Mouse (Mus musculus): ENCODE measurements around the gene Clip2. TPM values are rescaled to one million over a fixed set of nuclear protein-coding genes. Genes with fewer than 3 reads are reported as not detected.
A peak's percentile ranks its signal among the peaks of the same experiment; 100 is the strongest.

Gene Clip2
- polyA plus RNA-seq, 1 experiment from 2014 or later = 7.4 TPM

DNA sequence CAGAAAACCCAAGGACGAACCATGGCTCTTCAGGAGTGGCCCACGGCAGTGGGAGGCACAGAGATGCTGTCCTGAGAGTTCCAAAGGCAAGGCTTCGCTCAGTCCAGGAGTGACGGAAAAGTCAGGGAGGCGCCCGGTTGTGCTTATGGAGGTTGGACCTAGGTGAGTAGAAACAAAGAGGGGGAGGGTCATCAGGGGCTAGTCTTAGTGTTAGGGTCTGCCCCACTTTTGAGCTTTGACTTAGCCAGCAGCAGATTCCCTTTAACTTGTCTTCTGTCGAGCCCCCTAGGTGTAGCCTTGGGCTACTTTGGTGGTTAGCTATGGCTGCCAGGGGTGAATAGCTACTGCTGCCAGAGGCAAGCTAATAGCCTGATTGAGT, 7.8 kb upstream of the Clip2 start, which contains the start of gene Syna:
Syna (minus strand) TSS at position 101 of the 379 bp plus-strand sequence.
- Histone ChIP-seq H3K9ac (no peak within 1 kb of the TSS), H3K4me2 (replicated peaks) (no peak within 1 kb of the TSS)
- WGBS = 85% methylated on average over 7 of the region's 7 CpGs

DNA sequence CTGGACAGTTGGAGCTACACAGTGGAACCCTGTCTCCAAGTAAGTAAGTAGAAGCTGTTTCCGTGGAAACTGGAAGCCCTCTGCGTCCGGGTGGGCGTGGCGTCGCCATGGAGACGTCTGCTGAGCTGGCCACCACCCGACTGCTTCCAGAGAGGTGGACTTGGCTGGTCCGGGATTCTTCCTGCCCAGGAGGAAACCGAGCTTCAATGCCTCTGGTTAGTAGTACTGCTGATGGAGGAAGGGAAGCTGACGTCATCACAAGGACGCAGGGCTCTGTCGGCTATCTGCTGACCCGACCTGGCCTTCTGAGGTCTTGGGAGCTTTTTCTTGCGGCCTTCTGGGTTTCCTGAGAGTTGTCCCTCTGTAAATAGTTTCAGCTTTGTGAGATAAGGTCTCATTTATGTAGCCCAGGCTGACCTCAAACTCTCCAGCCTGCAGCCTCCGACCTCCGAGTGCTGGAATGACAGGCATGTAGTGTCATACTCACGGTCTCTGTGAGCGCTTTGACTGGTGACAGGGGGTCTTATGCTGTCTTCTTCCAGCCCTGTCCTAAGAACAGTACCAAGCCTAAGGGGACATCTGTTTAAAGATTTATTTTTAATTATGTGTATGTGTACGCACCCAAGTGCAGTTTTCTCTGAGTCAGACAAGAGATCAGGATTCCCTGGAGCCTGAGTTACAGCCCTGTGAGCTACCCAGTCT, 3.4 kb upstream of the Clip2 start:
- peak overlapping the region; percentile 23; the same call in 1 of the 2 replicates for H3K4me2 ChIP-seq (replicated peaks)
- H3K27ac ChIP-seq = 0 out of 2 replicates have a peak overlapping the region, but pooled peaks have one; percentile 41
- no peaks in the 10 kb centered on the region for H3K27me3 ChIP-seq
- peaks cover 26% of the 10 kb centered on the region for H3K4me1 ChIP-seq
- H3K4me3 ChIP-seq = no peak overlapping the region
- no peaks in the 10 kb centered on the region for H3K36me3 ChIP-seq
- H3K9me3 ChIP-seq = no peaks in the 10 kb centered on the region
- no peak for ATAC-seq (ENCODE audit: insufficient number of reproducible peaks, insufficient read depth, low FRiP score, low TSS enrichment)
- no peak overlapping the region for H3K9ac ChIP-seq
- WGBS = 11% methylated on average over 20 of the region's 20 CpGs

More for the DNA sequence above, 7.8 kb upstream of the Clip2 start, which contains the start of gene Syna:
- Histone ChIP-seq H3K4me3 (no peak within 1 kb of the TSS), H3K27me3 (no peaks in the 10 kb centered on the region), H3K4me1 (peaks cover 8% of the 10 kb centered on the region), H3K9me3 (no peaks in the 10 kb centered on the region), H3K27ac (no peak within 1 kb of the TSS), H3K36me3 (no peaks in the 10 kb centered on the region)
- ATAC-seq (ENCODE audit: insufficient number of reproducible peaks, insufficient read depth, low FRiP score, low TSS enrichment) = no peak

- no peak overlapping the region for H3K27ac ChIP-seq
- WGBS = 82% methylated on average over 5 of the region's 5 CpGs
- H3K4me1 ChIP-seq = peaks cover 31% of the 10 kb centered on the region
- no peaks in the 10 kb centered on the region for H3K9me3 ChIP-seq
- no peaks in the 10 kb centered on the region for H3K36me3 ChIP-seq
- H3K9ac ChIP-seq = no peak overlapping the region
- H3K4me2 ChIP-seq (replicated peaks) = no peak overlapping the region
- no peaks in the 10 kb centered on the region for H3K27me3 ChIP-seq
- ATAC-seq (ENCODE audit: insufficient number of reproducible peaks, insufficient read depth, low FRiP score, low TSS enrichment) = no peak
- no peak overlapping the region for H3K4me3 ChIP-seq
Observed at GRCm38 (mm10) chr5:134553951-134554546, 1.8 kb upstream of the Clip2 start.

- no peak for ATAC-seq (ENCODE audit: insufficient number of reproducible peaks, insufficient read depth, low FRiP score, low TSS enrichment)
- H3K27ac ChIP-seq = peak overlapping the region; percentile 99
- 1% methylated on average over 51 of the region's 52 CpGs for WGBS
- peak overlapping the region; percentile 87 for H3K4me3 ChIP-seq
- H3K27me3 ChIP-seq = no peaks in the 10 kb centered on the region
- 0 out of 2 replicates have a peak, but pooled peaks cover 3% of the 10 kb centered on the region for H3K36me3 ChIP-seq
- peak overlapping the region; percentile 80 for H3K4me2 ChIP-seq (replicated peaks)
- H3K9me3 ChIP-seq = no peaks in the 10 kb centered on the region
- H3K4me1 ChIP-seq = peaks cover 35% of the 10 kb centered on the region
- H3K9ac ChIP-seq = peak overlapping the region; percentile 94
Observed at GRCm38 (mm10) chr5:134551233-134552109, 763 bp downstream of the Clip2 start.

GRCm38 (mm10) chr5:134550836-134551232, 1.4 kb downstream of the Clip2 start:
- peak overlapping the region; percentile 80 for H3K4me2 ChIP-seq (replicated peaks)
- H3K4me3 ChIP-seq = peak overlapping the region; percentile 87
- H3K27ac ChIP-seq = peak overlapping the region; percentile 99
- peak overlapping the region; percentile 94 for H3K9ac ChIP-seq
- WGBS = 6% methylated on average over 6 of the region's 6 CpGs
- no peaks in the 10 kb centered on the region for H3K9me3 ChIP-seq
- H3K27me3 ChIP-seq = no peaks in the 10 kb centered on the region
- peaks cover 39% of the 10 kb centered on the region for H3K4me1 ChIP-seq
- 0 out of 2 replicates have a peak, but pooled peaks have one; percentile 37 for ATAC-seq (ENCODE audit: insufficient number of reproducible peaks, insufficient read depth, low FRiP score, low TSS enrichment)
- H3K36me3 ChIP-seq = 0 out of 2 replicates have a peak, but pooled peaks cover 3% of the 10 kb centered on the region

- no peak overlapping the region for H3K4me2 ChIP-seq (replicated peaks)
- H3K36me3 ChIP-seq = 0 out of 2 replicates have a peak, but pooled peaks cover 3% of the 10 kb centered on the region
- peaks cover 29% of the 10 kb centered on the region for H3K4me1 ChIP-seq
- no peaks in the 10 kb centered on the region for H3K9me3 ChIP-seq
- H3K4me3 ChIP-seq = no peak overlapping the region
- H3K27ac ChIP-seq = no peak overlapping the region
- H3K27me3 ChIP-seq = no peaks in the 10 kb centered on the region
- no peak overlapping the region for H3K9ac ChIP-seq
- no peak for ATAC-seq (ENCODE audit: insufficient number of reproducible peaks, insufficient read depth, low FRiP score, low TSS enrichment)
- 91% methylated on average over 3 of the region's 3 CpGs for WGBS
Observed at GRCm38 (mm10) chr5:134549640-134550168, 2.5 kb downstream of the Clip2 start.

GRCm38 (mm10) chr5:134548306-134548705, 3.9 kb downstream of the Clip2 start:
- Histone ChIP-seq H3K4me1 (peaks cover 27% of the 10 kb centered on the region), H3K4me2 (replicated peaks) (no peak overlapping the region), H3K9ac (no peak overlapping the region), H3K27ac (no peak overlapping the region), H3K9me3 (no peaks in the 10 kb centered on the region), H3K36me3 (0 out of 2 replicates have a peak, but pooled peaks cover 7% of the 10 kb centered on the region), H3K27me3 (no peaks in the 10 kb centered on the region), H3K4me3 (no peak overlapping the region)
- WGBS = 52% methylated on average over 5 of the region's 5 CpGs
- no peak for ATAC-seq (ENCODE audit: insufficient number of reproducible peaks, insufficient read depth, low FRiP score, low TSS enrichment)

GRCm38 (mm10) chr5:134546790-134547189, 5.4 kb downstream of the Clip2 start:
- Histone ChIP-seq H3K4me1 (peaks cover 19% of the 10 kb centered on the region), H3K4me2 (replicated peaks) (no peak overlapping the region), H3K9ac (no peak overlapping the region), H3K27me3 (no peaks in the 10 kb centered on the region), H3K27ac (no peak overlapping the region), H3K4me3 (no peak overlapping the region), H3K36me3 (0 out of 2 replicates have a peak, but pooled peaks cover 7% of the 10 kb centered on the region), H3K9me3 (no peaks in the 10 kb centered on the region)
- no peak for ATAC-seq (ENCODE audit: insufficient number of reproducible peaks, insufficient read depth, low FRiP score, low TSS enrichment)
- WGBS = 89% methylated on average over 7 of the region's 7 CpGs

DNA sequence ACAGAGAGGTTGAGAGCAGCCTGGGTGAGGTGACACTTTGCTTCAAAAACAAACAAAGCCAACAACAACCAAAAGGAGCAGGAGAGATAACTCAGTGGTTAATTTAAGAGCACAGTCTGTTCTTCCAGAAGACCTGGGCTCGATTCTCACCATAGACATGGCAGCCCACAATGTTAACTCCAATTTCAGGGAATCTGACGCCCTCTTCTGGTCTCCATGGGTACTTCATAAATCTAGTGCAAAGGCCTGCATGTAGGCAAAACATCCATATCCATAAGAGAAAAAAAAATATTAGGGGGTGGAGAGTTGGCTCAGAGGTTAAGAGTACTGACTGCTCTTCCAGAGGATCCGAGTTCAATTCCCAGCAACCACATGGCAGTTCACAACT, 7.0 kb downstream of the Clip2 start:
- Histone ChIP-seq H3K27ac (no peak overlapping the region), H3K4me1 (peaks cover 17% of the 10 kb centered on the region)

GRCm38 (mm10) chr5:134544516-134545241, 7.6 kb downstream of the Clip2 start:
- no peak overlapping the region for H3K4me3 ChIP-seq
- H3K27ac ChIP-seq = no peak overlapping the region
- 0 out of 2 replicates have a peak, but pooled peaks cover 7% of the 10 kb centered on the region for H3K36me3 ChIP-seq
- H3K9ac ChIP-seq = no peak overlapping the region
- no peak overlapping the region for H3K4me2 ChIP-seq (replicated peaks)
- H3K27me3 ChIP-seq = no peaks in the 10 kb centered on the region
- 65% methylated on average over 19 of the region's 19 CpGs for WGBS
- no peak for ATAC-seq (ENCODE audit: insufficient number of reproducible peaks, insufficient read depth, low FRiP score, low TSS enrichment)
- H3K4me1 ChIP-seq = peaks cover 22% of the 10 kb centered on the region
- no peaks in the 10 kb centered on the region for H3K9me3 ChIP-seq

More for the DNA sequence above, 7.0 kb downstream of the Clip2 start:
- ATAC-seq (ENCODE audit: insufficient number of reproducible peaks, insufficient read depth, low FRiP score, low TSS enrichment) = no peak
- Histone ChIP-seq H3K27me3 (no peaks in the 10 kb centered on the region), H3K9me3 (no peaks in the 10 kb centered on the region), H3K4me2 (replicated peaks) (no peak overlapping the region), H3K4me3 (no peak overlapping the region), H3K9ac (no peak overlapping the region), H3K36me3 (0 out of 2 replicates have a peak, but pooled peaks cover 7% of the 10 kb centered on the region)
- 57% methylated on average over 3 of the region's 3 CpGs for WGBS

Measured in embryonic facial prominence, embryonic 12.5 days (tissue).